Mouse (Mus musculus): Measurements from ENCODE around the gene Tppp. TPM values are rescaled to one million over a fixed set of nuclear protein-coding genes. Genes with fewer than 3 reads are reported as not detected.
A peak's percentile ranks its signal among the peaks of the same experiment; 100 is the strongest.
"Not testable (repeated sequence)": the region's sequence is repeated elsewhere in the genome, so short reads cannot be mapped to it uniquely, and the experiment has no call there.

Gene Tppp
- polyA plus RNA-seq, 1 experiment from 2014 or later, result 6.6 TPM

DNA sequence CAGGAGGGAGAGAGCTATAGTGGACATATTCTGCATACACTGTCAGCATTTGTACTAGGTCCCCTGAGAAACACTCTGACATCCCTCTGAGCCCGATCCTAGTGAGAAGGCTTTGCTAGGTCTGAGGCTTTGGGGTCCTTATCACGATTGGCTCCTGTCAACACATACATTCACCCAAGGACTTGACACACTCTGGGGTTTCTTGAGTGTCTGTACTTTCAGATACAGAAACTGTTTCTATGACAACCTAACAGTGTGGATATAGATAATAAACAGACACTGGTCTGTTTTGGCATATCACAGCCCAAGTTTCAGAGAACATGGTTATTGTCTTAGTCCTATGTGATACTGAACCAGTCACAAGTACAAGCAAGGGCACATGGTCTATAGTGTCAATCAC, 18.4 kb upstream of the Tppp start:
- Histone ChIP-seq H3K27ac (ENCODE audit: low read depth, low read length) (no peak overlapping the region), H3K36me3 (ENCODE audit: control insufficient read depth, insufficient read depth, low read length) (no peaks in the 10 kb centered on the region), H3K27me3 (replicated peaks; ENCODE audit: control insufficient read depth, insufficient read depth, low read length) (no peaks in the 10 kb centered on the region), H3K4me2 (ENCODE audit: low read length) (no peak overlapping the region), H3K9me3 (replicated peaks; ENCODE audit: control insufficient read depth, low read length) (no peaks in the 10 kb centered on the region), H3K4me1 (ENCODE audit: control insufficient read depth, insufficient read depth, low read length) (no peaks in the 10 kb centered on the region), H3K9ac (ENCODE audit: low read length) (no peak overlapping the region), H3K4me3 (ENCODE audit: low read depth, low read length) (no peak overlapping the region)
- DNase-seq (ENCODE audit: low spot score), result no peak
- WGBS, result 86% methylated on average over 2 of the region's 2 CpGs
- ATAC-seq, result no peak

DNA sequence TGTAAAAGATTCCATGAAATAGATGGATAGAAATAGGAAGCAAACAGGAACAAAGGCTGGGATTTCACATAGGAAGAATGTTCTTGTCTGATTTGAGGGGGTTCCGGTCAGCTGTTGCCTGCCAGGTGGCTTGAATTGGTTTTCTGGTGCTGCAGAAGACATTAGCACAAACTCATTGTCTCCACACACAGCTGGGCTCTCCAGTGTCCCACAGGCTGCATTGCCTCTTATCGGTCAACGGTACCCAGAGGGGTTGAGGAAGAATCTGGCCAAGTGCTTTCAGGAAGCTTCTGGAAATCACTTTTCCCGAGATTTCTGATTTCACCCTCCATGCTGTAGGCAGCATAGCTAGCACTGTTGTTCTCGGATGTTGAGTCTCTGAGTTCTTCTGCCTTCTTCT, 17.9 kb upstream of the Tppp start:
- Histone ChIP-seq H3K27me3 (replicated peaks; ENCODE audit: control insufficient read depth, insufficient read depth, low read length) (no peaks in the 10 kb centered on the region), H3K9ac (ENCODE audit: low read length) (no peak overlapping the region), H3K4me1 (ENCODE audit: control insufficient read depth, insufficient read depth, low read length) (no peaks in the 10 kb centered on the region), H3K36me3 (ENCODE audit: control insufficient read depth, insufficient read depth, low read length) (no peaks in the 10 kb centered on the region), H3K4me3 (ENCODE audit: low read depth, low read length) (no peak overlapping the region), H3K4me2 (ENCODE audit: low read length) (no peak overlapping the region), H3K9me3 (replicated peaks; ENCODE audit: control insufficient read depth, low read length) (no peaks in the 10 kb centered on the region), H3K27ac (ENCODE audit: low read depth, low read length) (no peak overlapping the region)
- ATAC-seq (no peak), DNase-seq (ENCODE audit: low spot score) (no peak)
- WGBS, result 81% methylated on average over 5 of the region's 5 CpGs

DNA sequence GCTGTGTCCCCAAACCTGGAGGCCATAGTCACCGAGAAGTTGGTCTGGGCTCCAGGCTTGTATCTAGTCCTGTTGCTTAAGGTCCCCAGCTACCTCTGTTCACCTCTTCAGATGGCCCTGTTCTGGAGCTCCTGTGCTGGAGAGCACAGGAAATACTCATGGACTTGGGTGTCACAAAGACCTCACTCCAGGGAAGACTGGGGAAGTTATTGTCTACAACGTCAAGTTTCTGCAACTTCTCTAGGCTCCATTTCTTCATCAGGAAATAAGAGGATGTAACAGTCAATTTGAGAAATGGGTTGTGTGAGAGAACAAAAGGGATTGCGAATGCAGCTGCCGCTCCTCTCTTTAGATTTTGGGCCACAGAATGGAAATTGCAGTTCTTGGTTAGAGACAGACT, 12.8 kb upstream of the Tppp start:
- DNase-seq (ENCODE audit: low spot score) (no peak), ATAC-seq (no peak)
- 87% methylated on average over 4 of the region's 4 CpGs for WGBS
- Histone ChIP-seq H3K9me3 (replicated peaks; ENCODE audit: control insufficient read depth, low read length) (no peaks in the 10 kb centered on the region), H3K36me3 (ENCODE audit: control insufficient read depth, insufficient read depth, low read length) (no peaks in the 10 kb centered on the region), H3K4me3 (ENCODE audit: low read depth, low read length) (no peak overlapping the region), H3K9ac (ENCODE audit: low read length) (no peak overlapping the region), H3K27me3 (replicated peaks; ENCODE audit: control insufficient read depth, insufficient read depth, low read length) (no peaks in the 10 kb centered on the region), H3K4me1 (ENCODE audit: control insufficient read depth, insufficient read depth, low read length) (no peaks in the 10 kb centered on the region), H3K27ac (ENCODE audit: low read depth, low read length) (no peak overlapping the region), H3K4me2 (ENCODE audit: low read length) (no peak overlapping the region)

DNA sequence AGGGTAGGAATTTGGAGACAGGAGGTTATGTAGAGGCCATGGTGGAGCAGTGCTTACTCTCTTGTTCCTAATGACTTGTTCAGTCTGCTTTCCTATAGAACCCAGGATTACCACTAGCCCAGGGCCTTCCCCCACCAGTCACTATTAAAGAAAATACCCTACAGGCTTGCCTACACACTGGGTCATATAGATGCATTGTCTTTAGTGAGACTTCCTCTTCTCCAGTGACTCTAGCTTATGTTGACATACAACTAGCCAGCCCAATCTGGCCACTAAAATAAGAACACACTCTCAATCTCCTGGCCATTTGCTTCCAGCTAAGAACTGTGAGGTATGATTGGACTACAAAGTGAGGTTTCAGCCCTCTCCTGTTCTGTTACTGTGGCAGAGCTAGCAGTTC, 8.7 kb upstream of the Tppp start:
- DNase-seq (ENCODE audit: low spot score), result no peak
- Histone ChIP-seq H3K4me2 (ENCODE audit: low read length) (no peak overlapping the region), H3K9me3 (replicated peaks; ENCODE audit: control insufficient read depth, low read length) (no peaks in the 10 kb centered on the region), H3K4me1 (ENCODE audit: control insufficient read depth, insufficient read depth, low read length) (no peaks in the 10 kb centered on the region), H3K4me3 (ENCODE audit: low read depth, low read length) (no peak overlapping the region), H3K36me3 (ENCODE audit: control insufficient read depth, insufficient read depth, low read length) (no peaks in the 10 kb centered on the region), H3K9ac (ENCODE audit: low read length) (no peak overlapping the region), H3K27me3 (replicated peaks; ENCODE audit: control insufficient read depth, insufficient read depth, low read length) (no peaks in the 10 kb centered on the region), H3K27ac (ENCODE audit: low read depth, low read length) (no peak overlapping the region)
- no peak for ATAC-seq

DNA sequence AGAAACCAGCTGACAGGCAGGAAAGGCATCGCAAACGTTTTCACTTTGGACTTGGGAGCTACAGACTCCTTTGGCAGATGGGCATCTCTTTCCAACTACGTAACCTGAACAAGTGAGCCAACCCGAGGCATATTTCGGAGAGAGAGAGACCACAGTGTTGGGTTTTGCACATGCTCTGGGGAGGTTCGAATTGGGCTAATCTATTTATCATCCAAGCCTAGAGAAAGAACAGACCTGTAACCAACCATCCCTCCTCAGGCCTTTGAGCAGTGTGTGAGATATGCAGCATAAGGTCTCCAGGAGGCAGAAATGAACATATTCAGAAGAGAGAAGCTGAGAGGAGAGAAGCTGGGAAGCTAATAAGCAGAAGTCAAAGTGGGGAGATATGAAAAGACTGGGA, 8.2 kb upstream of the Tppp start:
- Histone ChIP-seq H3K36me3 (ENCODE audit: control insufficient read depth, insufficient read depth, low read length) (no peaks in the 10 kb centered on the region), H3K27ac (ENCODE audit: low read depth, low read length) (no peak overlapping the region), H3K9ac (ENCODE audit: low read length) (no peak overlapping the region), H3K27me3 (replicated peaks; ENCODE audit: control insufficient read depth, insufficient read depth, low read length) (no peaks in the 10 kb centered on the region), H3K4me2 (ENCODE audit: low read length) (no peak overlapping the region), H3K4me1 (ENCODE audit: control insufficient read depth, insufficient read depth, low read length) (no peaks in the 10 kb centered on the region), H3K4me3 (ENCODE audit: low read depth, low read length) (no peak overlapping the region), H3K9me3 (replicated peaks; ENCODE audit: control insufficient read depth, low read length) (no peaks in the 10 kb centered on the region)
- DNase-seq (ENCODE audit: low spot score), result no peak
- ATAC-seq, result no peak
- 85% methylated on average over 6 of the region's 6 CpGs for WGBS

DNA sequence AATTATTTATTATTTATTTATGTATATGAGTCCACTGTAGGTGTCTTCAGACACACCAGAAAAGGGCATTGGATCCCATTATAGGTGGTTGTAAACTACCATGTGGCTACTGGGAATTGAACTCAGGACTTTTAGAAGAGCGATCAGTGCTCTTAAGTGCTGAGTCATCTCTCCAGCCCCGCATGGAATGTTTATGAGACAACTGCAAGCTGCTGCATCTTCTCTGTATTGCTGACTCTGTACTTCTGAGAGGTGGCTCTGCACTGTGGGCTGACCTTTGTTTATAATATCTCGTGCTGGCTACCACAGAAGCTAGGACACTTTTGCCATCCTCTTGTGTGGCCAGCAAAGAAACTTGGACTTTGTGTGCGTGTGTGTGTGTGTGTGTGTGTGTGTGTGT, 7.7 kb upstream of the Tppp start:
- H3K4me1 ChIP-seq (ENCODE audit: control insufficient read depth, insufficient read depth, low read length), result no peaks in the 10 kb centered on the region
- ATAC-seq (no peak), DNase-seq (ENCODE audit: low spot score) (no peak)
- H3K27me3 ChIP-seq (replicated peaks; ENCODE audit: control insufficient read depth, insufficient read depth, low read length), result no peaks in the 10 kb centered on the region
- H3K9me3 ChIP-seq (replicated peaks; ENCODE audit: control insufficient read depth, low read length), result no peaks in the 10 kb centered on the region
- no peak overlapping the region for H3K4me3 ChIP-seq (ENCODE audit: low read depth, low read length)
- no peaks in the 10 kb centered on the region for H3K36me3 ChIP-seq (ENCODE audit: control insufficient read depth, insufficient read depth, low read length)
- WGBS, result 82% methylated on average over 4 of the region's 4 CpGs
- no peak overlapping the region for H3K27ac ChIP-seq (ENCODE audit: low read depth, low read length)
- H3K4me2 ChIP-seq (ENCODE audit: low read length), result no peak overlapping the region
- H3K9ac ChIP-seq (ENCODE audit: low read length), result no peak overlapping the region

DNA sequence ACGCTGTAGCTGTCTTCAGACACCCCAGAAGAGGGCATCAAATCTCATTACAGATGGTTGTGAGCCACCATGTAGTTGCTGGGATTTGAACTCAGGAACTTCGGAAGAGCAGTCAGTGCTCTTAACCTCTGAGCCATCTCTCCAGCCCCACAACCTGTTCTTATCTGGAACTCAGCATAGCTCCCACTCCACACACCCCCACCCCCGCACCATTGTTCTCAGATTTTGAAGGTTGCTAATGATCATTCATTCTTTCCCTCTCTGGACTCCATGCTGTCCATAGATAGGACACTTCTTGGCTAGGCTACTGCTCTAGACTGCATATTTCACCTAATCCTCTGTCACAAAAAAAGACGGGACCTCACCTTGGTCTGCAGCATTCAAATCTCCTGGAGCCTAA, 2.3 kb upstream of the Tppp start:
- not testable (repeated sequence) for H3K36me3 ChIP-seq (ENCODE audit: control insufficient read depth, insufficient read depth, low read length); H3K9me3 ChIP-seq (replicated peaks; ENCODE audit: control insufficient read depth, low read length); DNase-seq (ENCODE audit: low spot score); H3K27me3 ChIP-seq (replicated peaks; ENCODE audit: control insufficient read depth, insufficient read depth, low read length); H3K4me2 ChIP-seq (ENCODE audit: low read length); H3K9ac ChIP-seq (ENCODE audit: low read length); H3K4me1 ChIP-seq (ENCODE audit: control insufficient read depth, insufficient read depth, low read length); H3K4me3 ChIP-seq (ENCODE audit: low read depth, low read length); ATAC-seq; H3K27ac ChIP-seq (ENCODE audit: low read depth, low read length)
- WGBS, result 89% methylated on average over 4 of the region's 4 CpGs

DNA sequence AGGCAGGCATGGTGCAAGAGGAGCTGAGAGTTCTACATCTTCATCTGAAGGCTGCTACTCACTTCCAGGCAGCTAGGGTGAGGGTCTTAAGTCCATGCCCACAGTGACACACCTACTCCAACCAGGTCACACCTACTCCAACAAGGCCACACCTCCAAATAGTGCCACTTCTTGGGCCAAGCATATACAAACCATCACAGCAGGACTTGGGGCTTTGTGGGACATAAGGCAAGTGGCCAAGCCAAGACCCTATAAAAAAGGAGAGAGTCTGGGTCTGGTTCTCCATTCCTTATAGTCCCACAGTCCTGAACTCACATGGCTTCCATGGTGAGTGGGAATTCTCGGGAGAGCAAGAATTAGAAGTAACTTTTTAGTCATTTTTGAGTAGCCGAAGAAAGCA, 991 bp upstream of the Tppp start:
- WGBS, result 77% methylated on average over 2 of the region's 2 CpGs
- not testable (repeated sequence) for ATAC-seq; H3K27ac ChIP-seq (ENCODE audit: low read depth, low read length); H3K9ac ChIP-seq (ENCODE audit: low read length); H3K9me3 ChIP-seq (replicated peaks; ENCODE audit: control insufficient read depth, low read length); H3K4me1 ChIP-seq (ENCODE audit: control insufficient read depth, insufficient read depth, low read length); H3K36me3 ChIP-seq (ENCODE audit: control insufficient read depth, insufficient read depth, low read length); H3K27me3 ChIP-seq (replicated peaks; ENCODE audit: control insufficient read depth, insufficient read depth, low read length); H3K4me3 ChIP-seq (ENCODE audit: low read depth, low read length); H3K4me2 ChIP-seq (ENCODE audit: low read length); DNase-seq (ENCODE audit: low spot score)

DNA sequence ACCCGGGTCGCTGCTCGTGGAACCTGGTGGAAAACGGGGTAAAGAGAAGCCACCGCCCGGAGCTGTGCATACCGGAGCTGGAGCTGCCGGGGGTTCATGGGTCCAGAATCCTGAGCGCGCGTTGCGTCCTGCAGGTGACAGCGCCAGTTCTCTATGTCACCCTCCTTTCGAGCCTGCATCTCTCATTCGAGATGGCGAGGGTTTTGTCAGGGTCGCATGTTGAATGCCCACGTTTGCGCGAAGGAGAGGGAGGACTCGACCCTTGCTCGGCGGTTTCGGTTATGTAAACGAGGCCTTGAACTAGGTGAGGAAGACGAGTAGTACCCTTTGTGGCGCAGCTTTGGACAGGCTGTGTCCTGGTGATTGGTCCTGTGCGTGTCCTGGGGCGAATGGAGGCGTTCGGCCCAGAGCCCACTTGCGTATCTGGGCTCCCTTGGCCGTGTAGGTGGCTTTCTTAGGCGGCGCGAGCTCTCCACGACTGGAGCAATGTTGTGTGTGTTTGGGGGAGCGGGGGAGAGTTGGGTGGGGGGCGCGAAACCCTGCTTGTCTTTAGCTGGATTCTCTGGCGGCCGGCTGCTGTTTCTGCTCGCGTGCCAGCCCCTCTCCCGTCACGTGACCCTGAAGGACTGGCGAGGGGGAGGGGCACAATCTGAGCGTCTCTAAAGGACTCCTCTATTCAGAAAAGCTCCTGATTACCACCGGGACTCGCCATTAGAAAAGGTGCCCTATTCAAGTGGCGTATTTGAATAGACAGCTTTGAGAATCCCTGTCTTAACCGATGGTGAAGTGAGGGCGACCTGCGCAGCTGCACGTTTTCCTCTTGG, 796 bp downstream of the Tppp start:
- peak overlapping the region; percentile 98 for H3K4me2 ChIP-seq (ENCODE audit: low read length)
- H3K27me3 ChIP-seq (replicated peaks; ENCODE audit: control insufficient read depth, insufficient read depth, low read length), result 0 out of 2 replicates have a peak, but pooled peaks cover 3% of the 10 kb centered on the region
- H3K36me3 ChIP-seq (ENCODE audit: control insufficient read depth, insufficient read depth, low read length), result no peaks in the 10 kb centered on the region
- ATAC-seq, result peak; percentile 73
- H3K4me3 ChIP-seq (ENCODE audit: low read depth, low read length), result peak overlapping the region; percentile 55
- WGBS, result under 1% methylated on average over 55 of the region's 55 CpGs
- no peaks in the 10 kb centered on the region for H3K9me3 ChIP-seq (replicated peaks; ENCODE audit: control insufficient read depth, low read length)
- peak overlapping the region; percentile 53; the same call in 1 of the 2 replicates for H3K27ac ChIP-seq (ENCODE audit: low read depth, low read length)
- peak overlapping the region; percentile 60 for H3K9ac ChIP-seq (ENCODE audit: low read length)
- peaks cover 3% of the 10 kb centered on the region; the same call in 1 of the 2 replicates for H3K4me1 ChIP-seq (ENCODE audit: control insufficient read depth, insufficient read depth, low read length)
- DNase-seq (ENCODE audit: low spot score), result peak; percentile 89
